Comparison of ENCODE assay signal across 9 mouse cellular contexts in genomic region chr2:24521430-24522226, GRCm38 (mm10). TPM values are rescaled to one million over a fixed set of nuclear protein-coding genes. Genes with fewer than 3 reads are reported as not detected.
DNase-seq lines count a peak whose midpoint lies in the region; ATAC-seq and TF ChIP-seq lines count a peak whose summit lies in the region.
"Had no signal": no experiment of that assay in that cellular context is flagged by ENCODE, and none has a peak within 500 bp of the region (broad histone marks: within the 10 kb centered on the region; RNA-seq: fewer than 3 reads in every experiment).

No protein-coding gene starts in this region.

- no peaks in the 10 kb centered on the region for H3K9me3 ChIP-seq in hindbrain, embryonic 12.5 days (replicated peaks)
- H3K9me3 ChIP-seq in limb, embryonic 13.5 days: no peaks in the 10 kb centered on the region
- no peaks in the 10 kb centered on the region for H3K9me3 ChIP-seq in neural tube, embryonic 12.5 days

- peak overlapping the region; percentile 56 for H3K9ac ChIP-seq in hindbrain, embryonic 12.5 days
- peak overlapping the region; percentile 64 for H3K9ac ChIP-seq in limb, embryonic 13.5 days
- peak overlapping the region; percentile 45 for H3K9ac ChIP-seq in neural tube, embryonic 12.5 days

- peak; percentile 96 for ATAC-seq in hindbrain, embryonic 12.5 days (ENCODE audit: low FRiP score)
- peak; percentile 91 for ATAC-seq in limb, embryonic 13.5 days (ENCODE audit: low FRiP score, low read depth)
- ATAC-seq in neural tube, embryonic 12.5 days (ENCODE audit: low FRiP score, low read depth): peak; percentile 96

- TF ChIP-seq CTCF in left cerebral cortex, adult 2 months (IDR thresholded peaks at IDR 0.05): no peak

- H3K27me3 ChIP-seq in hindbrain, embryonic 12.5 days: peaks cover 7% of the 10 kb centered on the region; the same call in 1 of the 2 replicates
- H3K27me3 ChIP-seq in limb, embryonic 13.5 days: peaks cover 20% of the 10 kb centered on the region; the same call in 1 of the 2 replicates
- no peaks in the 10 kb centered on the region for H3K27me3 ChIP-seq in neural tube, embryonic 12.5 days (replicated peaks)

- H3K36me3 ChIP-seq in hindbrain, embryonic 12.5 days: no peaks in the 10 kb centered on the region
- H3K36me3 ChIP-seq in limb, embryonic 13.5 days: no peaks in the 10 kb centered on the region
- H3K36me3 ChIP-seq in neural tube, embryonic 12.5 days: no peaks in the 10 kb centered on the region

- intact Hi-C loops in left cerebral cortex, adult 2 months (cut with DNase I): no loop called here

- no peak overlapping the region for H3K27ac ChIP-seq in left cerebral cortex, adult 2 months
- peak overlapping the region; percentile 85 for H3K27ac ChIP-seq in hindbrain, embryonic 12.5 days
- H3K27ac ChIP-seq in limb, embryonic 13.5 days: peak overlapping the region; percentile 22; the same call in 1 of the 2 replicates
- H3K27ac ChIP-seq in neural tube, embryonic 12.5 days: peak overlapping the region; percentile 62

- under 1% methylated on average over 33 of the region's 33 CpGs for WGBS in hindbrain, embryonic 12.5 days
- under 1% methylated on average over 33 of the region's 33 CpGs for WGBS in limb, embryonic 13.5 days
- WGBS in neural tube, embryonic 12.5 days: under 1% methylated on average over 33 of the region's 33 CpGs

- DNase-seq in left cerebral cortex, adult 2 months (ENCODE audit: extremely low spot score in 1 of 2, low spot score in 2 of 2): no peak
- DNase-seq in left cerebral cortex, adult 11 months (ENCODE audit: low spot score): no peak
- peak; percentile 86 for DNase-seq in embryo, embryonic 10 days (ENCODE audit: low spot score)
- no peak for DNase-seq in gastrocnemius, adult 8-10 months (ENCODE audit: low spot score in 2 of 2)
- no peak for DNase-seq in spleen, adult 12 weeks (ENCODE audit: low spot score)

- H3K4me1 ChIP-seq in hindbrain, embryonic 12.5 days: peaks cover 19% of the 10 kb centered on the region
- peaks cover 11% of the 10 kb centered on the region for H3K4me1 ChIP-seq in limb, embryonic 13.5 days
- peaks cover 24% of the 10 kb centered on the region for H3K4me1 ChIP-seq in neural tube, embryonic 12.5 days

- H3K4me2 ChIP-seq in hindbrain, embryonic 12.5 days (replicated peaks): peak overlapping the region; percentile 66
- peak overlapping the region; percentile 79 for H3K4me2 ChIP-seq in limb, embryonic 13.5 days (replicated peaks)
- peak overlapping the region; percentile 71 for H3K4me2 ChIP-seq in neural tube, embryonic 12.5 days (replicated peaks)

- H3K4me3 ChIP-seq in left cerebral cortex, adult 2 months: peak overlapping the region; percentile 40
- peak overlapping the region; percentile 38 for H3K4me3 ChIP-seq in hindbrain, embryonic 12.5 days
- peak overlapping the region; percentile 50 for H3K4me3 ChIP-seq in limb, embryonic 13.5 days
- H3K4me3 ChIP-seq in neural tube, embryonic 12.5 days: peak overlapping the region; percentile 34

RNA-seq across cellular contexts. Expression of gene Pax8, which starts 46.2 kb away (rescaled TPM):
- not detected for total RNA-seq in left cerebral cortex, adult 2 months (2021)
- 27.1 and 39.0 TPM in 2 replicates for polyA plus RNA-seq in hindbrain, embryonic 12.5 days (2016; fragmentation: Nextera tagmentation; extraction: Ambion mirVana)
- not detected in 2 replicates for polyA plus RNA-seq in limb, embryonic 13.5 days (2015; fragmentation: Nextera tagmentation; extraction: Ambion mirVana)
- 50.0 and 56.2 TPM in 2 replicates for polyA plus RNA-seq in neural tube, embryonic 12.5 days (2016; fragmentation: Nextera tagmentation; extraction: Ambion mirVana)
- total RNA-seq in gastrocnemius, adult 8-10 months (2022): not detected
- total RNA-seq: left cerebral cortex, postnatal 14 days had no signal

Comparison
In these comparisons a context has a peak if more than half of its experiments do, and no peak if none do; other contexts are left out.
1. RNA of gene Pax8, which starts 46.2 kb away (polyA plus RNA-seq): 50.0 to 56.2 TPM in neural tube, embryonic 12.5 days and 27.1 to 39.0 TPM in hindbrain, embryonic 12.5 days; not detected in limb, embryonic 13.5 days; every median in the first group is over 10 times any median in the second.
2. Peak in every context shown above with its lines, with median percentiles within 50 percentile points of each other: H3K4me3 ChIP-seq, ATAC-seq, H3K4me2 ChIP-seq and H3K9ac ChIP-seq.